Mouse (Mus musculus) stomach, embryonic 16.5 days (tissue): ENCODE data around the gene Casc3. TPM values are rescaled to one million over a fixed set of nuclear protein-coding genes. Genes with fewer than 3 reads are reported as not detected.

ENCODE experiments used
- ATAC-seq: fragments of 200-750 bp; cut with Nextera tagmentation; 2 replicates; pipeline ENCODE4 v1.8.0; 2017; ENCODE audit warnings: moderate number of reproducible peaks, moderate TSS enrichment; ENCODE audit not compliant: insufficient read depth, low FRiP score
- H3K27ac ChIP-seq: fragments of 300-500 bp; sonication (generic); 2 replicates; pipeline ENCODE4 v1.5.1; 2014; ENCODE audit warnings: low read length
- H3K27me3 ChIP-seq: fragments of 300-500 bp; sonication (generic); 2 replicates; pipeline ENCODE4 v1.6.1; 2014; ENCODE audit warnings: low read length, control low read depth, mixed read lengths; ENCODE audit not compliant: control insufficient read depth, insufficient read depth
- H3K36me3 ChIP-seq: fragments of 300-500 bp; sonication (generic); 2 replicates; pipeline ENCODE4 v1.6.1; 2014; ENCODE audit warnings: low read length; ENCODE audit not compliant: control insufficient read depth, insufficient read depth
- H3K4me1 ChIP-seq: fragments of 300-500 bp; sonication (generic); 2 replicates; pipeline ENCODE4 v1.6.1; 2014; ENCODE audit warnings: low read length, control low read depth, mixed read lengths; ENCODE audit not compliant: control insufficient read depth, insufficient read depth
- H3K4me2 ChIP-seq: fragments of 300-500 bp; sonication (generic); 2 replicates; pipeline ENCODE4 v1.6.1; 2014; ENCODE audit warnings: low read depth, low read length, mixed read lengths
- H3K4me3 ChIP-seq: fragments of 300-500 bp; sonication (generic); replicated peaks from 2 replicates; pipeline ENCODE4 v1.5.1; 2014; ENCODE audit warnings: mild to moderate bottlenecking, low read length
- H3K9ac ChIP-seq: fragments of 300-500 bp; sonication (generic); 2 replicates; pipeline ENCODE4 v1.6.1; 2014; ENCODE audit warnings: low read length
- H3K9me3 ChIP-seq: fragments of 300-500 bp; sonication (generic); replicated peaks from 2 replicates; pipeline ENCODE4 v1.6.1; 2016; ENCODE audit warnings: low read length, control low read depth; ENCODE audit not compliant: control insufficient read depth
- WGBS: fragments of 180-500 bp; shearing (Covaris S2); extraction: QIAGEN DNeasy Blood & Tissue Kit; methylation state at CpG from one replicate; pipeline ENCODE4 v1.1.7; 2014; 5-methylcytosine and 5-hydroxymethylcytosine counted together
- polyA plus RNA-seq: library from polyadenylated mRNA; unstranded; fragments of >200 nt; fragmentation: Nextera tagmentation; extraction: Ambion mirVana; gene quantifications from 2 replicates; pipeline ENCODE4 v1.2.1, GENCODE M21; 2015

Casc3 gene
- polyA plus RNA-seq, 1 experiment from 2014 or later = 26.3 TPM

GRCm38 (mm10) chr11:98785772-98786281 lies 18.9 kb upstream of the Casc3 start:
- Histone ChIP-seq H3K9ac (peak overlapping the region; percentile 65; the same call in 1 of the 2 replicates), H3K4me1 (peaks cover 65% of the 10 kb centered on the region)

GRCm38 (mm10) chr11:98786359-98787214 lies 18.1 kb upstream of the Casc3 start:
- H3K27ac ChIP-seq = peak overlapping the region; percentile 78
- 3% methylated on average over 13 of the region's 15 CpGs for WGBS
- H3K9ac ChIP-seq = peak overlapping the region; percentile 65; the same call in 1 of the 2 replicates
- no peaks in the 10 kb centered on the region for H3K36me3 ChIP-seq
- peak overlapping the region; percentile 20 for H3K4me3 ChIP-seq
- H3K4me2 ChIP-seq = peak overlapping the region; percentile 49
- peak; percentile 76 for ATAC-seq
- H3K27me3 ChIP-seq = no peaks in the 10 kb centered on the region
- H3K4me1 ChIP-seq = peaks cover 61% of the 10 kb centered on the region
- no peaks in the 10 kb centered on the region for H3K9me3 ChIP-seq

More at GRCm38 (mm10) chr11:98785772-98786281, 18.9 kb upstream of the Casc3 start:
- Histone ChIP-seq H3K27ac (peak overlapping the region; percentile 78), H3K4me3 (0 out of 2 replicates have a peak overlapping the region, but pooled peaks have one; percentile 20), H3K36me3 (no peaks in the 10 kb centered on the region), H3K9me3 (no peaks in the 10 kb centered on the region), H3K4me2 (peak overlapping the region; percentile 49), H3K27me3 (no peaks in the 10 kb centered on the region)
- ATAC-seq = peak; percentile 5; the same call in 1 of the 2 replicates
- WGBS = 4% methylated on average over 12 of the region's 12 CpGs

- H3K4me2 ChIP-seq = peak overlapping the region; percentile 49; the same call in 1 of the 2 replicates
- peak overlapping the region; percentile 42; the same call in 1 of the 2 replicates for H3K9ac ChIP-seq
- H3K27ac ChIP-seq = peak overlapping the region; percentile 78
- H3K27me3 ChIP-seq = no peaks in the 10 kb centered on the region
- peaks cover 55% of the 10 kb centered on the region for H3K4me1 ChIP-seq
- no peaks in the 10 kb centered on the region for H3K36me3 ChIP-seq
- WGBS = 26% methylated on average over 7 of the region's 7 CpGs
- H3K4me3 ChIP-seq = 0 out of 2 replicates have a peak overlapping the region, but pooled peaks have one; percentile 6
- H3K9me3 ChIP-seq = no peaks in the 10 kb centered on the region
- no peak for ATAC-seq
Observed at GRCm38 (mm10) chr11:98787229-98787628, 17.5 kb upstream of the Casc3 start.

GRCm38 (mm10) chr11:98787691-98788090 lies 17.0 kb upstream of the Casc3 start:
- no peak overlapping the region for H3K4me3 ChIP-seq
- 0 out of 2 replicates have a peak overlapping the region, but pooled peaks have one; percentile 42 for H3K9ac ChIP-seq
- no peak overlapping the region for H3K4me2 ChIP-seq
- H3K27me3 ChIP-seq = no peaks in the 10 kb centered on the region
- WGBS = 85% methylated on average over 1 of the region's 1 CpGs
- ATAC-seq = no peak
- peak overlapping the region; percentile 78 for H3K27ac ChIP-seq
- H3K4me1 ChIP-seq = peaks cover 53% of the 10 kb centered on the region
- H3K9me3 ChIP-seq = no peaks in the 10 kb centered on the region
- H3K36me3 ChIP-seq = no peaks in the 10 kb centered on the region

GRCm38 (mm10) chr11:98788139-98788538 lies 16.6 kb upstream of the Casc3 start:
- Histone ChIP-seq H3K9me3 (no peaks in the 10 kb centered on the region), H3K27ac (peak overlapping the region; percentile 82), H3K27me3 (no peaks in the 10 kb centered on the region), H3K4me3 (no peak overlapping the region), H3K36me3 (no peaks in the 10 kb centered on the region), H3K4me2 (no peak overlapping the region; the same call in 1 of the 2 replicates), H3K9ac (peak overlapping the region; percentile 63; the same call in 1 of the 2 replicates), H3K4me1 (peaks cover 49% of the 10 kb centered on the region)
- ATAC-seq = no peak
- 91% methylated on average over 5 of the region's 5 CpGs for WGBS

- Histone ChIP-seq H3K36me3 (no peaks in the 10 kb centered on the region), H3K27me3 (no peaks in the 10 kb centered on the region), H3K9me3 (no peaks in the 10 kb centered on the region), H3K4me2 (peak overlapping the region; percentile 95), H3K9ac (peak overlapping the region; percentile 74), H3K4me3 (peak overlapping the region; percentile 57), H3K4me1 (peaks cover 44% of the 10 kb centered on the region), H3K27ac (peak overlapping the region; percentile 82)
- 10% methylated on average over 18 of the region's 18 CpGs for WGBS
- ATAC-seq = peak; percentile 86
Observed at GRCm38 (mm10) chr11:98788550-98789218, 16.0 kb upstream of the Casc3 start.

GRCm38 (mm10) chr11:98789219-98789807 lies 15.4 kb upstream of the Casc3 start:
- H3K4me1 ChIP-seq = peaks cover 43% of the 10 kb centered on the region
- 0 out of 2 replicates have a peak, but pooled peaks have one; percentile 1 for ATAC-seq

GRCm38 (mm10) chr11:98789824-98790223 lies 14.9 kb upstream of the Casc3 start:
- WGBS = 33% methylated on average over 5 of the region's 5 CpGs
- Histone ChIP-seq H3K9me3 (no peaks in the 10 kb centered on the region), H3K36me3 (no peaks in the 10 kb centered on the region), H3K4me1 (peaks cover 43% of the 10 kb centered on the region), H3K4me3 (peak overlapping the region; percentile 57), H3K4me2 (peak overlapping the region; percentile 95), H3K27ac (peak overlapping the region; percentile 38; the same call in 1 of the 2 replicates), H3K27me3 (no peaks in the 10 kb centered on the region), H3K9ac (peak overlapping the region; percentile 74)
- no peak for ATAC-seq

More at GRCm38 (mm10) chr11:98789219-98789807, 15.4 kb upstream of the Casc3 start:
- under 1% methylated on average over 25 of the region's 25 CpGs for WGBS
- Histone ChIP-seq H3K4me2 (peak overlapping the region; percentile 95), H3K27me3 (no peaks in the 10 kb centered on the region), H3K9ac (peak overlapping the region; percentile 74), H3K36me3 (no peaks in the 10 kb centered on the region), H3K27ac (peak overlapping the region; percentile 82), H3K4me3 (peak overlapping the region; percentile 57), H3K9me3 (no peaks in the 10 kb centered on the region)
